Mouse (Mus musculus) gastrocnemius, postnatal 14 days (tissue): ENCODE measurements at regions not wholly inside any gene's neighbourhood (a gene's known extent, or its start where the extent isn't known, plus 50 kb on each side); places are given as distances from the start of the nearest gene placed in this dataset.

Experiments used
- DNase-seq: peaks from one replicate; pipeline ENCODE4 v3.0.0; 2021; ENCODE audit warnings: mixed read lengths
- intact Hi-C: fragments of 180-260 bp; cut with DNase I; formaldehyde crosslinking; loops from one replicate; pipeline ENCODE4 v1.15.1; 2025; ENCODE audit warnings: low total_unique reads

- no peak for DNase-seq
Measured at GRCm38 (mm10) chr14:47795062-47795461, 146.8 kb downstream of the Ktn1 start.

GRCm38 (mm10) chr14:47798203-47798602 is 150.0 kb downstream of the Ktn1 start:
- DNase-seq, result no peak
- intact Hi-C loops, result no loop called here

More at GRCm38 (mm10) chr14:47795062-47795461, 146.8 kb downstream of the Ktn1 start:
- intact Hi-C loops, result no loop called here

GRCm38 (mm10) chr14:47799564-47799963 is 151.3 kb downstream of the Ktn1 start:
- DNase-seq, result no peak
- intact Hi-C loops, result no loop called here

- intact Hi-C loops, result no loop called here
- peak; percentile 17 for DNase-seq
Measured at GRCm38 (mm10) chr14:47805202-47805601, 157.0 kb downstream of the Ktn1 start.

- DNase-seq, result no peak
Measured at GRCm38 (mm10) chr14:47805771-47806535, 157.7 kb downstream of the Ktn1 start.

GRCm38 (mm10) chr14:47808097-47808910 is 160.1 kb downstream of the Ktn1 start:
- intact Hi-C loops, result no loop called here
- no peak for DNase-seq

More at GRCm38 (mm10) chr14:47805771-47806535, 157.7 kb downstream of the Ktn1 start:
- intact Hi-C loops, result no loop called here

GRCm38 (mm10) chr14:47818224-47818623 is 170.0 kb downstream of the Ktn1 start:
- DNase-seq, result no peak
- intact Hi-C loops, result no loop called here

GRCm38 (mm10) chr14:47818641-47819040 is 170.4 kb downstream of the Ktn1 start:
- intact Hi-C loops, result no loop called here
- DNase-seq, result no peak

- DNase-seq, result no peak
- intact Hi-C loops, result no loop called here
Measured at GRCm38 (mm10) chr14:47820571-47821143, 172.4 kb downstream of the Ktn1 start.

- intact Hi-C loops, result no loop called here
Measured at GRCm38 (mm10) chr14:47823182-47823581, 174.9 kb downstream of the Ktn1 start.

GRCm38 (mm10) chr14:47823696-47824095 is 175.4 kb downstream of the Ktn1 start:
- intact Hi-C loops, result no loop called here
- no peak for DNase-seq

More at GRCm38 (mm10) chr14:47823182-47823581, 174.9 kb downstream of the Ktn1 start:
- DNase-seq, result no peak

GRCm38 (mm10) chr14:47825446-47825956 is 177.3 kb downstream of the Ktn1 start:
- intact Hi-C loops, result no loop called here
- no peak for DNase-seq

GRCm38 (mm10) chr14:47826545-47826944 is 178.3 kb downstream of the Ktn1 start:
- intact Hi-C loops, result no loop called here
- no peak for DNase-seq

- intact Hi-C loops, result no loop called here
- no peak for DNase-seq
Measured at GRCm38 (mm10) chr14:47827623-47828022, 179.4 kb downstream of the Ktn1 start.

- intact Hi-C loops, result no loop called here
- DNase-seq, result no peak
Measured at GRCm38 (mm10) chr14:47833696-47834095, 185.4 kb downstream of the Ktn1 start.

GRCm38 (mm10) chr14:47835408-47835807 is 187.2 kb downstream of the Ktn1 start:
- DNase-seq, result no peak
- intact Hi-C loops, result no loop called here

GRCm38 (mm10) chr14:47839493-47840215 is 191.4 kb downstream of the Ktn1 start:
- intact Hi-C loops, result no loop called here
- DNase-seq, result peak; percentile 10

GRCm38 (mm10) chr14:47844366-47844765 is 196.1 kb downstream of the Ktn1 start:
- no peak for DNase-seq
- intact Hi-C loops, result no loop called here

GRCm38 (mm10) chr14:47848861-47849260 is 200.6 kb downstream of the Ktn1 start:
- intact Hi-C loops, result no loop called here
- DNase-seq, result no peak
